Mouse (Mus musculus): ENCODE measurements around the gene Themis. TPM values are rescaled to one million over a fixed set of nuclear protein-coding genes. Genes with fewer than 3 reads are reported as not detected.

Gene Themis
- polyA plus RNA-seq (2015; fragmentation: Nextera tagmentation; extraction: Ambion mirVana), result not detected in 2 replicates

DNA sequence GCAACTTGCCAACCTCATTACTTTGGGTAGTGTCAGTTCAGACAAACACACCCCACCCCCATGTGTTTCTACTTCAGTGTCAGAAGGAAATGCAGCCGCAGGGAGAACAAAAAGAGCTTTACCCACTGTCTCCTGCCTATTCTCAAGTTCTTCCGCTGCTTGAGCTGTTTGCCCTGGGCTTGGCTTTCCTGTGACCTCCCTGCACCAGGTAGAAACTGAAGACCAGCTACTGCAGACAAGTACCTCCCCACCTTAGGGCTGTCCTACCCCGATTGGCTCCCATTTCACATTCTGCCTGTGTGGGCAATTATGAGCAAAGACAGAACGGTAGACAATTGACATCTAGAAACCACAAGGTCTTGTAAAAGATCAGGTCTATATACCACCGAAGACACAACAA lies at the start of gene Themis:
Themis (plus strand) TSS at position 100 of the 400 bp plus-strand sequence.
- no peaks in the 10 kb centered on the region for H3K9me3 ChIP-seq (ENCODE audit: control insufficient read depth, low read length)
- H3K4me2 ChIP-seq (ENCODE audit: low read length), result no peak within 1 kb of the TSS
- no peaks in the 10 kb centered on the region for H3K4me1 ChIP-seq (ENCODE audit: control insufficient read depth, insufficient read depth, low read depth, low read length)
- 64% methylated on average over 5 of the region's 5 CpGs for whole genome bisulfite sequencing
- ATAC-seq, result no peak
- H3K4me3 ChIP-seq (ENCODE audit: low read length), result no peak within 1 kb of the TSS
- no peak within 1 kb of the TSS for H3K9ac ChIP-seq (ENCODE audit: low read depth, low read length)
- H3K27me3 ChIP-seq (replicated peaks; ENCODE audit: control insufficient read depth, insufficient read depth, low read length), result no peaks in the 10 kb centered on the region
- no peaks in the 10 kb centered on the region for H3K36me3 ChIP-seq (ENCODE audit: control insufficient read depth, insufficient read depth, low read length)
- H3K27ac ChIP-seq (ENCODE audit: low read depth, low read length), result no peak within 1 kb of the TSS

DNA sequence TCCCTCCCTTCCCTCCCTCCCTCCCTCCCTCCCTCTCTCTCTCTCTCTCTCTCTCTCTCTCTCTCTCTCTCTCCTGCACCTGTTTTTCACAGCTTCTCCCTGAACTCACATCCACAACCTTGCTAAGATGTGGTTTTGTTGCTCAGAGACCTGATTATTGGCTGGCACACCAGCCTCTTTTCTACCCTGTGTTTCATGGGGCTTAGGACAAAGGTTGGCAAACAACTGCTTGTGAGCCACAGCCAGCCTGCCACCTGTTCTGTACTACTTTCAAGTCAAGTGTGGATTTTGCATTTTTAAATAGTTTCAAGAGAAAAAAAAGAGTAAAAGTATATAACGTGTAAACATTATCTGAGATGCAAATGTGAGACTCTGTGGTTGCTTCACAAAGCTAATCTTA lies 48.7 kb upstream of the Themis start:
- H3K9ac ChIP-seq (ENCODE audit: low read depth, low read length), result no peak overlapping the region
- ATAC-seq, result no peak
- no peak overlapping the region for H3K27ac ChIP-seq (ENCODE audit: low read depth, low read length)
- no peaks in the 10 kb centered on the region for H3K4me1 ChIP-seq (ENCODE audit: control insufficient read depth, insufficient read depth, low read depth, low read length)
- H3K4me2 ChIP-seq (ENCODE audit: low read length), result no peak overlapping the region
- no peaks in the 10 kb centered on the region for H3K36me3 ChIP-seq (ENCODE audit: control insufficient read depth, insufficient read depth, low read length)
- 89% methylated on average over 1 of the region's 1 CpGs for WGBS
- H3K9me3 ChIP-seq (ENCODE audit: control insufficient read depth, low read length), result no peaks in the 10 kb centered on the region
- H3K27me3 ChIP-seq (replicated peaks; ENCODE audit: control insufficient read depth, insufficient read depth, low read length), result no peaks in the 10 kb centered on the region
- no peak overlapping the region for H3K4me3 ChIP-seq (ENCODE audit: low read length)

- Histone ChIP-seq H3K4me3 (ENCODE audit: low read length) (no peak overlapping the region), H3K9me3 (ENCODE audit: control insufficient read depth, low read length) (no peaks in the 10 kb centered on the region), H3K4me2 (ENCODE audit: low read length) (no peak overlapping the region), H3K36me3 (ENCODE audit: control insufficient read depth, insufficient read depth, low read length) (no peaks in the 10 kb centered on the region), H3K27me3 (replicated peaks; ENCODE audit: control insufficient read depth, insufficient read depth, low read length) (no peaks in the 10 kb centered on the region), H3K9ac (ENCODE audit: low read depth, low read length) (no peak overlapping the region), H3K4me1 (ENCODE audit: control insufficient read depth, insufficient read depth, low read depth, low read length) (no peaks in the 10 kb centered on the region), H3K27ac (ENCODE audit: low read depth, low read length) (no peak overlapping the region)
- ATAC-seq, result no peak
Measured at GRCm38 (mm10) chr10:28636096-28636495, 32.1 kb upstream of the Themis start.

DNA sequence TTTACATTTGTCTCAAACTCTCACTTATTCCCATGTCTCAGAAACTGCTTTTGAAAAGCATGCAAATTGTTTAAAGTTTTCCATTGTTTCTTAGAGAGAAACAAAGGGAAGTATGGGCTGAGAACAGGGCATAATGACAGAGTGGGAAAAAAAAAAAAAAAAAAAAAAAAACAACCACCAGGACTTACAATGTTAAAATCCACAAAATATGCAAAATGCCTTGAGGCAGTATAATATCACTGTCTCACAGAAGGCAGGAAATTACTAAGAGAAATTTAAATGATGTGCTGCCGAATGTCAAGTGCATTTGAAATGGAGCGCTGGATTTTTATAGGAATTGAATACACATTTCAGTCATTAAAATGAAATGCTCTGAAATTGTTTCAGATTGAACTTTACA lies 26.3 kb upstream of the Themis start:
- no peaks in the 10 kb centered on the region for H3K9me3 ChIP-seq (ENCODE audit: control insufficient read depth, low read length)
- H3K27ac ChIP-seq (ENCODE audit: low read depth, low read length), result no peak overlapping the region
- 82% methylated on average over 2 of the region's 2 CpGs for WGBS
- no peaks in the 10 kb centered on the region for H3K36me3 ChIP-seq (ENCODE audit: control insufficient read depth, insufficient read depth, low read length)
- no peak overlapping the region for H3K4me3 ChIP-seq (ENCODE audit: low read length)
- H3K4me2 ChIP-seq (ENCODE audit: low read length), result no peak overlapping the region
- no peaks in the 10 kb centered on the region for H3K27me3 ChIP-seq (replicated peaks; ENCODE audit: control insufficient read depth, insufficient read depth, low read length)
- no peak overlapping the region for H3K9ac ChIP-seq (ENCODE audit: low read depth, low read length)
- no peaks in the 10 kb centered on the region for H3K4me1 ChIP-seq (ENCODE audit: control insufficient read depth, insufficient read depth, low read depth, low read length)
- no peak for ATAC-seq

- Histone ChIP-seq H3K9ac (ENCODE audit: low read depth, low read length) (no peak overlapping the region), H3K9me3 (ENCODE audit: control insufficient read depth, low read length) (no peaks in the 10 kb centered on the region), H3K27me3 (replicated peaks; ENCODE audit: control insufficient read depth, insufficient read depth, low read length) (no peaks in the 10 kb centered on the region), H3K4me1 (ENCODE audit: control insufficient read depth, insufficient read depth, low read depth, low read length) (no peaks in the 10 kb centered on the region), H3K36me3 (ENCODE audit: control insufficient read depth, insufficient read depth, low read length) (no peaks in the 10 kb centered on the region), H3K4me2 (ENCODE audit: low read length) (no peak overlapping the region), H3K4me3 (ENCODE audit: low read length) (no peak overlapping the region), H3K27ac (ENCODE audit: low read depth, low read length) (no peak overlapping the region)
- whole genome bisulfite sequencing, result 95% methylated on average over 2 of the region's 2 CpGs
- ATAC-seq, result no peak
Measured at GRCm38 (mm10) chr10:28647855-28648254, 20.3 kb upstream of the Themis start.

DNA sequence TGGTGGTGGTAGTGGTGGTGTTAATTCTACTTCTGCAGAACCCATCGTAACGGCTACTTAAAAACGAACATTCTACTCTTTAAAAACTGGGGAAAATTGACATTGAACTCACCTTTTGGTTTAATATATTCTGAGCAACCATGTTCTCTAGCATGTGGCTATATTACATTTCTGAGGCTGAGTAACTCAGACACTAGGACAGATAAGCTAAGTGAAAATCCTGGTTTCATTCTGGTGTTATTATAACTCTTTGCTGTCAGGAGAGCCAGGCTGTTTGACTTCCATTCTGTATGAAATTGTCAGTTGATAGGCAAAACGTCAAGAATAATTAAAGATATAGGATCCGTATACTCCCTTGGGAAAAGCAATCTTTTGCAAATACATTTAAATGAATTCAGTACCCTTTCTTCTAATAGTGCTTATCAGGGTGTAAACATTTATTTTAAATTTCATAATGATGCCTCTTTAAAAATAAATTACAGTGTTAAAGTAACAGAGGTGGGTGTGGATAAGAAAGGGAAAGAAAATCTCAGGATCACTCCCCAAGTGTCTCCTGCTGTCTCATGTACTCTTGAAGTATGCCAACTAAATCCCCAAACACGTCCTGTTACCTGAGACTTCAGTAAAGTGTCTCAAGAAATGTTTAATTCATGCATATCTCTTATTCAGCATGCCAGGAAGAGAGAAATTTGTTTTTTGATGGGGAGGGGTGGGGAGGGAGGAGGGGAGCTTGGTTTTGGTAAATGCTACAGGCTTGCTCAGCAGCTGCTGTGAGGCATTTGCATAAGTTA lies 18.9 kb upstream of the Themis start:
- Histone ChIP-seq H3K36me3 (ENCODE audit: control insufficient read depth, insufficient read depth, low read length) (no peaks in the 10 kb centered on the region), H3K27ac (ENCODE audit: low read depth, low read length) (no peak overlapping the region), H3K9ac (ENCODE audit: low read depth, low read length) (no peak overlapping the region), H3K4me3 (ENCODE audit: low read length) (no peak overlapping the region), H3K4me1 (ENCODE audit: control insufficient read depth, insufficient read depth, low read depth, low read length) (no peaks in the 10 kb centered on the region), H3K9me3 (ENCODE audit: control insufficient read depth, low read length) (no peaks in the 10 kb centered on the region), H3K4me2 (ENCODE audit: low read length) (no peak overlapping the region), H3K27me3 (replicated peaks; ENCODE audit: control insufficient read depth, insufficient read depth, low read length) (no peaks in the 10 kb centered on the region)
- no peak for ATAC-seq
- WGBS, result 76% methylated on average over 6 of the region's 6 CpGs

GRCm38 (mm10) chr10:28649900-28650160 lies 18.3 kb upstream of the Themis start:
- H3K4me3 ChIP-seq (ENCODE audit: low read length), result no peak overlapping the region
- no peaks in the 10 kb centered on the region for H3K27me3 ChIP-seq (replicated peaks; ENCODE audit: control insufficient read depth, insufficient read depth, low read length)
- no peaks in the 10 kb centered on the region for H3K9me3 ChIP-seq (ENCODE audit: control insufficient read depth, low read length)
- H3K4me1 ChIP-seq (ENCODE audit: control insufficient read depth, insufficient read depth, low read depth, low read length), result no peaks in the 10 kb centered on the region
- no peak overlapping the region for H3K9ac ChIP-seq (ENCODE audit: low read depth, low read length)
- no peak overlapping the region for H3K4me2 ChIP-seq (ENCODE audit: low read length)
- H3K36me3 ChIP-seq (ENCODE audit: control insufficient read depth, insufficient read depth, low read length), result no peaks in the 10 kb centered on the region
- ATAC-seq, result no peak
- H3K27ac ChIP-seq (ENCODE audit: low read depth, low read length), result no peak overlapping the region
- WGBS, result 14% methylated on average over 1 of the region's 1 CpGs

DNA sequence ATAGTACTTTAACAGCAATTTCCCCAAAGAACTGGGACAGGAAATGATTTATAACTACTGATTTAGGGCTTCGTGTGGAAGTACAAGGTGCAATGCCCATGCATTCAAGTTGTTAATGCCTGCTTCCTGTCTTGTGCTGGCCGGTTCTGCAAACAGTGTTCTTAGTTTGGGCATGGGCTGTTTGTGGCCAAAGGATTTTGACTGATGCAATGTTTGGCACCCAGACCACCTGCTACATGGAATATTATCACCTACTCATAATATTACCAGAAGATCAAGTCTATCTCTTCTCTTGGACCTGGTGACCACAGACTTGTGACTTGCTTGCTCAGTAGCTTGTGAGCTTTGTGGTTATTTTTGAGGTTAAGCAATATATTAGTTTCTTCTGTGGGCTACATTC lies 16.2 kb upstream of the Themis start:
- no peaks in the 10 kb centered on the region for H3K36me3 ChIP-seq (ENCODE audit: control insufficient read depth, insufficient read depth, low read length)
- no peak overlapping the region for H3K9ac ChIP-seq (ENCODE audit: low read depth, low read length)
- no peak overlapping the region for H3K4me3 ChIP-seq (ENCODE audit: low read length)
- H3K27ac ChIP-seq (ENCODE audit: low read depth, low read length), result no peak overlapping the region
- H3K4me2 ChIP-seq (ENCODE audit: low read length), result no peak overlapping the region
- 77% methylated on average over 2 of the region's 2 CpGs for WGBS
- no peaks in the 10 kb centered on the region for H3K9me3 ChIP-seq (ENCODE audit: control insufficient read depth, low read length)
- no peak for ATAC-seq
- H3K4me1 ChIP-seq (ENCODE audit: control insufficient read depth, insufficient read depth, low read depth, low read length), result no peaks in the 10 kb centered on the region
- no peaks in the 10 kb centered on the region for H3K27me3 ChIP-seq (replicated peaks; ENCODE audit: control insufficient read depth, insufficient read depth, low read length)

DNA sequence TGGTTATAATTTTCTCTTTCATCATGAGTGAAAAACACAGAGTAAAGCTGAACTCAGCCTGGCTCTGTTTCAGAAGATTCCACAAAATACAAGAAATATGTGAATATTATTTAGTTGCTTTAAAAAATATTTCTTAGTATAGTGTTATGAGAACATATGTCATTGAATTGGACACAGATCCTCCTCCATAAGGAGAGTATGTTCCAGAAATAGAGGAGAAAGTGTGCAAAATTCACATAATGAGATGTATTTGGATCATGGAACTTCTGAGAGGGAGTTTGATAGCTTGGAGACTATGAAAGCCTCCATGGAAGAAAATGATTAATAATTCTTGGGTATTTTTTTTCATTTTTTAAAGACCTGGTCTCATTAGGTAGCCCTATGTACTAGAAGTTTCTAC lies 13.4 kb upstream of the Themis start:
- Histone ChIP-seq H3K9me3 (ENCODE audit: control insufficient read depth, low read length) (no peaks in the 10 kb centered on the region), H3K4me2 (ENCODE audit: low read length) (no peak overlapping the region), H3K4me1 (ENCODE audit: control insufficient read depth, insufficient read depth, low read depth, low read length) (no peaks in the 10 kb centered on the region), H3K9ac (ENCODE audit: low read depth, low read length) (no peak overlapping the region), H3K27ac (ENCODE audit: low read depth, low read length) (no peak overlapping the region), H3K4me3 (ENCODE audit: low read length) (no peak overlapping the region), H3K27me3 (replicated peaks; ENCODE audit: control insufficient read depth, insufficient read depth, low read length) (no peaks in the 10 kb centered on the region), H3K36me3 (ENCODE audit: control insufficient read depth, insufficient read depth, low read length) (no peaks in the 10 kb centered on the region)
- ATAC-seq, result no peak

- Histone ChIP-seq H3K4me2 (ENCODE audit: low read length) (no peak overlapping the region), H3K36me3 (ENCODE audit: control insufficient read depth, insufficient read depth, low read length) (no peaks in the 10 kb centered on the region), H3K9me3 (ENCODE audit: control insufficient read depth, low read length) (no peaks in the 10 kb centered on the region), H3K27ac (ENCODE audit: low read depth, low read length) (no peak overlapping the region), H3K27me3 (replicated peaks; ENCODE audit: control insufficient read depth, insufficient read depth, low read length) (no peaks in the 10 kb centered on the region), H3K9ac (ENCODE audit: low read depth, low read length) (no peak overlapping the region), H3K4me1 (ENCODE audit: control insufficient read depth, insufficient read depth, low read depth, low read length) (no peaks in the 10 kb centered on the region), H3K4me3 (ENCODE audit: low read length) (no peak overlapping the region)
- peak; percentile 54; the same call in 1 of the 2 replicates for ATAC-seq
- 43% methylated on average over 6 of the region's 6 CpGs for WGBS
Measured at GRCm38 (mm10) chr10:28665141-28665540, 3.0 kb upstream of the Themis start.

Data from hindbrain, embryonic 16.5 days (tissue).